Mouse (Mus musculus): Measurements from ENCODE around the gene Vmn1r135. TPM values are rescaled to one million over a fixed set of nuclear protein-coding genes. Genes with fewer than 3 reads are reported as not detected.
"Not testable (repeated sequence)": the region's sequence is repeated elsewhere in the genome, so short reads cannot be mapped to it uniquely, and the experiment has no call there.

Gene Vmn1r135
- polyA plus RNA-seq (2016; fragmentation: Nextera tagmentation; extraction: Ambion mirVana) = not detected in 2 replicates

- H3K9me3 ChIP-seq; ATAC-seq (ENCODE audit: low FRiP score, low read depth); H3K36me3 ChIP-seq; H3K27ac ChIP-seq (replicated peaks); H3K9ac ChIP-seq (replicated peaks); H3K27me3 ChIP-seq; H3K4me2 ChIP-seq (replicated peaks); H3K4me1 ChIP-seq; H3K4me3 ChIP-seq: not testable (repeated sequence)
- no CpG with 5 or more reads among the region's 1 CpGs for WGBS
Observed at GRCm38 (mm10) chr7:21832051-21832450, at the start of gene Vmn1r135. TSS of gene Vmn1r135 (plus strand) at chr7:21832351.

- ATAC-seq (ENCODE audit: low FRiP score, low read depth); H3K27me3 ChIP-seq; H3K9ac ChIP-seq (replicated peaks); H3K4me2 ChIP-seq (replicated peaks); H3K4me1 ChIP-seq; H3K4me3 ChIP-seq; H3K9me3 ChIP-seq; H3K36me3 ChIP-seq; H3K27ac ChIP-seq (replicated peaks): not testable (repeated sequence)
- no CpG with 5 or more reads among the region's 3 CpGs for WGBS
Observed at GRCm38 (mm10) chr7:21796628-21797027, 35.5 kb upstream of the Vmn1r135 start, which contains the start of gene Gm4177. TSS of gene Gm4177 (minus strand) at chr7:21796728.

DNA sequence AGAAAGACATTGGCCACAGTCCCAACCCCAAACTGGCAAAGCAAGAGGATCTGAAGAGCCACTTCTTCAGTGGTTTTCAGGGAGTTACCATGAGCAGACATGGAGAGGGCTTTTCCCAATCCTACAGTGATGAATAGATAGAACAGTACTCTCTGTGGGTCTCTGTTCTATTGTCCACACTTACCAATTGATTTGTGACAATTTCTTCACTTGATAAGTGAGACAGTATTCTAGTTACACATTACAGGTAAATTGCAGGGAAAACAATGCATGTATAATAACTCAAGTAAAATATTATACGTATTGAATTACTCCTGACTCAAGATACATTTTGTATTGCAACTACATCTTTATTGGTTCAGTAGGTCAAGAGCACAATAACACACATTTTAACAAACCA is 12.0 kb downstream of the Vmn1r135 start, which contains the start of gene Gm5725:
Gm5725 (minus strand) TSS at position 101 of the 400 bp plus-strand sequence.
- not testable (repeated sequence) for ATAC-seq (ENCODE audit: low FRiP score, low read depth)

More for the DNA sequence above, 12.0 kb downstream of the Vmn1r135 start, which contains the start of gene Gm5725:
- H3K36me3 ChIP-seq; H3K4me2 ChIP-seq (replicated peaks); H3K9ac ChIP-seq (replicated peaks); H3K4me1 ChIP-seq; H3K27ac ChIP-seq (replicated peaks); H3K27me3 ChIP-seq; H3K9me3 ChIP-seq; H3K4me3 ChIP-seq: not testable (repeated sequence)
- WGBS = no CpG with 5 or more reads among the region's 1 CpGs

Other genes starting within 250 kb of the Vmn1r135 start
- not detected in 2 replicates for gene Vmn1r132, start 218.3 kb upstream of the Vmn1r135 start, polyA plus RNA-seq (2016; fragmentation: Nextera tagmentation; extraction: Ambion mirVana)
- not detected in 2 replicates for gene Gm4175, start 70.9 kb upstream of the Vmn1r135 start, polyA plus RNA-seq (2016; fragmentation: Nextera tagmentation; extraction: Ambion mirVana)
- not detected in 2 replicates for gene Gm4177, start 35.6 kb upstream of the Vmn1r135 start, polyA plus RNA-seq (2016; fragmentation: Nextera tagmentation; extraction: Ambion mirVana)
- gene Gm5725, start 11.9 kb downstream of the Vmn1r135 start, polyA plus RNA-seq (2016; fragmentation: Nextera tagmentation; extraction: Ambion mirVana) = not detected in 2 replicates
- gene Gm5891, start 88.9 kb downstream of the Vmn1r135 start, polyA plus RNA-seq (2016; fragmentation: Nextera tagmentation; extraction: Ambion mirVana) = not detected in 2 replicates
- gene Vmn1r137, start 162.2 kb downstream of the Vmn1r135 start, polyA plus RNA-seq (2016; fragmentation: Nextera tagmentation; extraction: Ambion mirVana) = not detected in 2 replicates
- gene Vmn1r138, start 196.5 kb downstream of the Vmn1r135 start, polyA plus RNA-seq (2016; fragmentation: Nextera tagmentation; extraction: Ambion mirVana) = not detected in 2 replicates
- not detected in 2 replicates for gene Gm6176, start 224.0 kb downstream of the Vmn1r135 start, polyA plus RNA-seq (2016; fragmentation: Nextera tagmentation; extraction: Ambion mirVana)
- not detected in 2 replicates for gene Vmn1r139, start 236.7 kb downstream of the Vmn1r135 start, polyA plus RNA-seq (2016; fragmentation: Nextera tagmentation; extraction: Ambion mirVana)